Mouse (Mus musculus): ENCODE measurements around the gene Vmn1r57.
A peak's percentile ranks its signal among the peaks of the same experiment; 100 is the strongest.
"Not testable (repeated sequence)": the region's sequence is repeated elsewhere in the genome, so short reads cannot be mapped to it uniquely, and the experiment has no call there.

Vmn1r57 gene

DNA sequence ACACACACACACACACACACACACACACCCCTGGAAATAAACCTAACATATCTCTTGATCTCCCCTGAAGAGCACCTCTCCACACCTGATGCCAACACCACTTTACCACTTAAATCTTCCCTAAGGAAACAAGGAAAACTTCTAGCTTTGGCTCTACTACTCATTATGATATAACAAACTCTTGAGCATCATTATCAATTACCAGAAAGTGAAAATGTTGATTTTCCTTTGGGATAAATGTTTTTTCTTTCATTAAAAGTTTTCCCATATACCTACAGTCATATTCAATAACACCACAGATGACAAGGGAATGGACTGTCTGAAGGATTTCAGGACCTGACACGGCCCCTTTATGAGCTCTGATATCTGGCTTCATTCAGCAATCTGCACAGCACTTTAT is at the start of gene Vmn1r57:
Gene Vmn1r57 (plus strand): TSS at position 301 of the 400 bp plus-strand sequence.
- not testable (repeated sequence) for DNase-seq (ENCODE audit: low read depth, low spot score)

DNA sequence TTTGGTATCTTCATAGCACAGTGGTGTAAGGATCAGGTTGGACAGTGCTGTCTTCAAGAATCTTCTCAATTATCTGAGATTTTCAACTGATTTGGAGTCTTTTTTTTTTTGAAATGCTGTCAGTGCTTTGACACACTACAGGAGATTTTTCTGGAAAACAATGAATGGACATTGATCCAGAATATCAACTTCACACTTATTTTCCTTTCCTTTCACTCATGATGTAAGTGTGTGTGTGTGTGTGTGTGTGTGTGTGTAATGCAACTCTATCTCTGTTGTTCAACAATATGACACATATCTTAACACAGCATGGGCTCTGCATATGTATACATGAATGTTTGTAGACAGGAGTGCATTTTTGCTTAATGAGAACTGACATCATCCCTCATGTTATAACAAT is 21.6 kb upstream of the Vmn1r57 start, which contains the start of gene Vmn1r56:
Gene Vmn1r56 (minus strand): TSS at position 101 of the 400 bp plus-strand sequence.
- not testable (repeated sequence) for DNase-seq (ENCODE audit: low read depth, low spot score)

- peak; percentile 65 for DNase-seq (ENCODE audit: low read depth, low spot score)
Observed at GRCm38 (mm10) chr7:5263051-5263450, 44.8 kb downstream of the Vmn1r57 start.

All from 3T3-L1 (cell line).